Mouse (Mus musculus) embryonic facial prominence, embryonic 12.5 days (tissue): Measurements from ENCODE around the gene Sept9. TPM values are rescaled to one million over a fixed set of nuclear protein-coding genes. Genes with fewer than 3 reads are reported as not detected.

Source experiments
- ATAC-seq: fragments of 200-750 bp; cut with Nextera tagmentation; 2 replicates; pipeline ENCODE4 v1.8.0; 2017; ENCODE audit not compliant: insufficient number of reproducible peaks, insufficient read depth, low FRiP score, low TSS enrichment
- H3K27ac ChIP-seq: fragments of 300-500 bp; sonication (generic); 2 replicates; pipeline ENCODE4 v1.5.1; 2016; ENCODE audit warnings: mild to moderate bottlenecking
- H3K27me3 ChIP-seq: fragments of 300-500 bp; sonication (generic); 2 replicates; pipeline ENCODE4 v1.6.1; 2016; ENCODE audit warnings: mild to moderate bottlenecking, moderate library complexity
- H3K36me3 ChIP-seq: fragments of 300-500 bp; sonication (generic); 2 replicates; pipeline ENCODE4 v1.6.1; 2016; ENCODE audit warnings: mild to moderate bottlenecking
- H3K4me1 ChIP-seq: fragments of 300-500 bp; sonication (generic); 2 replicates; pipeline ENCODE4 v1.6.1; 2016
- H3K4me2 ChIP-seq: fragments of 300-500 bp; sonication (generic); replicated peaks from 2 replicates; pipeline ENCODE4 v1.6.1; 2016; ENCODE audit warnings: mild to moderate bottlenecking, moderate library complexity
- H3K4me3 ChIP-seq: fragments of 300-500 bp; sonication (generic); 2 replicates; pipeline ENCODE4 v1.5.1; 2016; ENCODE audit warnings: mild to moderate bottlenecking
- H3K9ac ChIP-seq: fragments of 300-500 bp; sonication (generic); 2 replicates; pipeline ENCODE4 v1.6.1; 2016; ENCODE audit warnings: mild to moderate bottlenecking, moderate library complexity
- H3K9me3 ChIP-seq: fragments of 300-500 bp; sonication (generic); 2 replicates; pipeline ENCODE4 v1.6.1; 2016; ENCODE audit warnings: mild to moderate bottlenecking, moderate library complexity
- WGBS: fragments of 180-500 bp; shearing (Covaris S2); methylation state at CpG from one replicate; pipeline ENCODE4 v1.1.7; 2016; 5-methylcytosine and 5-hydroxymethylcytosine counted together
- polyA plus RNA-seq: library from polyadenylated mRNA; unstranded; fragments of >200 nt; fragmentation: Nextera tagmentation; extraction: Ambion mirVana; gene quantifications from 2 replicates; pipeline ENCODE4 v1.2.1, GENCODE M21; 2016

Gene Sept9
- polyA plus RNA-seq, 1 experiment from 2014 or later, result 230 TPM

GRCm38 (mm10) chr11:117269946-117270345 lies 70.5 kb downstream of the Sept9 start:
- Histone ChIP-seq H3K9me3 (no peaks in the 10 kb centered on the region), H3K27me3 (no peaks in the 10 kb centered on the region), H3K4me2 (no peak overlapping the region; the same call in 1 of the 2 replicates), H3K4me1 (peaks cover 75% of the 10 kb centered on the region), H3K27ac (no peak overlapping the region), H3K9ac (no peak overlapping the region; the same call in 1 of the 2 replicates), H3K4me3 (no peak overlapping the region), H3K36me3 (0 out of 2 replicates have a peak, but pooled peaks cover 7% of the 10 kb centered on the region)
- ATAC-seq, result no peak
- 59% methylated on average over 6 of the region's 6 CpGs for WGBS

GRCm38 (mm10) chr11:117274973-117275372 lies 75.5 kb downstream of the Sept9 start:
- Histone ChIP-seq H3K9me3 (no peaks in the 10 kb centered on the region), H3K36me3 (0 out of 2 replicates have a peak, but pooled peaks cover 7% of the 10 kb centered on the region), H3K27ac (no peak overlapping the region), H3K9ac (no peak overlapping the region), H3K4me2 (no peak overlapping the region), H3K4me3 (no peak overlapping the region), H3K4me1 (peaks cover 86% of the 10 kb centered on the region), H3K27me3 (no peaks in the 10 kb centered on the region)
- WGBS, result 58% methylated on average over 5 of the region's 5 CpGs
- no peak for ATAC-seq

GRCm38 (mm10) chr11:117275999-117276398 lies 76.5 kb downstream of the Sept9 start:
- H3K4me3 ChIP-seq, result no peak overlapping the region
- no peak overlapping the region for H3K4me2 ChIP-seq
- ATAC-seq, result no peak
- H3K9me3 ChIP-seq, result no peaks in the 10 kb centered on the region
- H3K9ac ChIP-seq, result no peak overlapping the region
- 0 out of 2 replicates have a peak overlapping the region, but pooled peaks have one; percentile 1 for H3K27ac ChIP-seq
- 26% methylated on average over 6 of the region's 6 CpGs for WGBS
- H3K4me1 ChIP-seq, result peaks cover 90% of the 10 kb centered on the region
- 0 out of 2 replicates have a peak, but pooled peaks cover 7% of the 10 kb centered on the region for H3K36me3 ChIP-seq
- H3K27me3 ChIP-seq, result no peaks in the 10 kb centered on the region

- H3K4me1 ChIP-seq, result peaks cover 94% of the 10 kb centered on the region
- H3K4me2 ChIP-seq, result no peak overlapping the region
- H3K36me3 ChIP-seq, result 0 out of 2 replicates have a peak, but pooled peaks cover under 1% of the 10 kb centered on the region
- H3K9ac ChIP-seq, result no peak overlapping the region
- WGBS, result 57% methylated on average over 8 of the region's 8 CpGs
- H3K27me3 ChIP-seq, result no peaks in the 10 kb centered on the region
- H3K27ac ChIP-seq, result no peak overlapping the region
- no peaks in the 10 kb centered on the region for H3K9me3 ChIP-seq
- ATAC-seq, result no peak
- H3K4me3 ChIP-seq, result no peak overlapping the region
Measured at GRCm38 (mm10) chr11:117276946-117277345, 77.5 kb downstream of the Sept9 start.

GRCm38 (mm10) chr11:117278113-117278512 lies 78.7 kb downstream of the Sept9 start:
- no peak overlapping the region for H3K4me3 ChIP-seq
- peaks cover 96% of the 10 kb centered on the region for H3K4me1 ChIP-seq
- H3K27ac ChIP-seq, result peak overlapping the region; percentile 61

GRCm38 (mm10) chr11:117278514-117278913 lies 79.1 kb downstream of the Sept9 start:
- Histone ChIP-seq H3K4me2 (no peak overlapping the region), H3K9ac (0 out of 2 replicates have a peak overlapping the region, but pooled peaks have one; percentile 15), H3K9me3 (no peaks in the 10 kb centered on the region), H3K36me3 (peaks cover 3% of the 10 kb centered on the region; the same call in 1 of the 2 replicates), H3K27me3 (no peaks in the 10 kb centered on the region), H3K4me1 (peaks cover 96% of the 10 kb centered on the region), H3K27ac (peak overlapping the region; percentile 61), H3K4me3 (no peak overlapping the region)
- 26% methylated on average over 13 of the region's 13 CpGs for WGBS
- ATAC-seq, result no peak

More at GRCm38 (mm10) chr11:117278113-117278512, 78.7 kb downstream of the Sept9 start:
- Histone ChIP-seq H3K9ac (no peak overlapping the region), H3K4me2 (peak overlapping the region; percentile 10; the same call in 1 of the 2 replicates), H3K36me3 (peaks cover 3% of the 10 kb centered on the region; the same call in 1 of the 2 replicates), H3K9me3 (no peaks in the 10 kb centered on the region), H3K27me3 (no peaks in the 10 kb centered on the region)
- ATAC-seq, result no peak
- 8% methylated on average over 1 of the region's 1 CpGs for WGBS

GRCm38 (mm10) chr11:117279993-117280392 lies 80.5 kb downstream of the Sept9 start:
- Histone ChIP-seq H3K4me3 (no peak overlapping the region), H3K9me3 (no peaks in the 10 kb centered on the region), H3K4me1 (peaks cover 96% of the 10 kb centered on the region), H3K27ac (peak overlapping the region; percentile 41; the same call in 1 of the 2 replicates), H3K9ac (no peak overlapping the region), H3K36me3 (peaks cover 3% of the 10 kb centered on the region; the same call in 1 of the 2 replicates), H3K27me3 (no peaks in the 10 kb centered on the region), H3K4me2 (no peak overlapping the region)
- ATAC-seq, result no peak
- WGBS, result 33% methylated on average over 4 of the region's 4 CpGs

- H3K4me3 ChIP-seq, result no peak overlapping the region
- peak overlapping the region; percentile 94 for H3K27ac ChIP-seq
- peaks cover 90% of the 10 kb centered on the region for H3K4me1 ChIP-seq
- WGBS, result 51% methylated on average over 11 of the region's 11 CpGs
- peaks cover 3% of the 10 kb centered on the region; the same call in 1 of the 2 replicates for H3K36me3 ChIP-seq
- no peaks in the 10 kb centered on the region for H3K9me3 ChIP-seq
- 0 out of 2 replicates have a peak overlapping the region, but pooled peaks have one; percentile 9 for H3K4me2 ChIP-seq
- H3K27me3 ChIP-seq, result no peaks in the 10 kb centered on the region
- H3K9ac ChIP-seq, result peak overlapping the region; percentile 19; the same call in 1 of the 2 replicates
- no peak for ATAC-seq
Measured at GRCm38 (mm10) chr11:117283048-117283888, 83.8 kb downstream of the Sept9 start.

- Histone ChIP-seq H3K27me3 (no peaks in the 10 kb centered on the region), H3K9ac (peak overlapping the region; percentile 19; the same call in 1 of the 2 replicates), H3K4me1 (peaks cover 90% of the 10 kb centered on the region), H3K9me3 (no peaks in the 10 kb centered on the region), H3K4me3 (no peak overlapping the region), H3K27ac (peak overlapping the region; percentile 94), H3K36me3 (peaks cover 3% of the 10 kb centered on the region; the same call in 1 of the 2 replicates), H3K4me2 (0 out of 2 replicates have a peak overlapping the region, but pooled peaks have one; percentile 25)
- no peak for ATAC-seq
- WGBS, result 33% methylated on average over 6 of the region's 6 CpGs
Measured at GRCm38 (mm10) chr11:117283889-117284450, 84.5 kb downstream of the Sept9 start.

GRCm38 (mm10) chr11:117284721-117285605 lies 85.5 kb downstream of the Sept9 start:
- WGBS, result 23% methylated on average over 19 of the region's 19 CpGs
- Histone ChIP-seq H3K4me3 (no peak overlapping the region; the same call in 1 of the 2 replicates), H3K36me3 (peaks cover 4% of the 10 kb centered on the region; the same call in 1 of the 2 replicates), H3K27me3 (no peaks in the 10 kb centered on the region), H3K9me3 (no peaks in the 10 kb centered on the region), H3K9ac (peak overlapping the region; percentile 25), H3K27ac (peak overlapping the region; percentile 94), H3K4me2 (peak overlapping the region; percentile 25), H3K4me1 (peaks cover 81% of the 10 kb centered on the region)
- peak; percentile 62 for ATAC-seq

- Histone ChIP-seq H3K4me3 (no peak overlapping the region; the same call in 1 of the 2 replicates), H3K9me3 (no peaks in the 10 kb centered on the region), H3K27ac (peak overlapping the region; percentile 94), H3K36me3 (peaks cover 10% of the 10 kb centered on the region), H3K4me1 (peaks cover 75% of the 10 kb centered on the region), H3K27me3 (no peaks in the 10 kb centered on the region), H3K9ac (peak overlapping the region; percentile 25; the same call in 1 of the 2 replicates), H3K4me2 (peak overlapping the region; percentile 25)
- 31% methylated on average over 10 of the region's 10 CpGs for WGBS
- no peak for ATAC-seq
Measured at GRCm38 (mm10) chr11:117285606-117285931, 86.1 kb downstream of the Sept9 start.
